Mouse (Mus musculus): ENCODE data around the gene Tpcn2.

- TF ChIP-seq CTCF (IDR thresholded peaks at IDR 0.05; ENCODE audit: control insufficient read depth, insufficient read depth, low read length) (no peak), POLR2A (IDR thresholded peaks at IDR 0.05; ENCODE audit: borderline replicate concordance, control insufficient read depth, low read depth, low read length) (no peak)
These were observed 140.2 kb downstream of the Tpcn2 start for GRCm38 (mm10) chr7:145143502-145144070.

Data from bone marrow, adult 2 months (tissue).